ENCODE assay signal across 2 mouse cellular contexts in the genomic region with DNA sequence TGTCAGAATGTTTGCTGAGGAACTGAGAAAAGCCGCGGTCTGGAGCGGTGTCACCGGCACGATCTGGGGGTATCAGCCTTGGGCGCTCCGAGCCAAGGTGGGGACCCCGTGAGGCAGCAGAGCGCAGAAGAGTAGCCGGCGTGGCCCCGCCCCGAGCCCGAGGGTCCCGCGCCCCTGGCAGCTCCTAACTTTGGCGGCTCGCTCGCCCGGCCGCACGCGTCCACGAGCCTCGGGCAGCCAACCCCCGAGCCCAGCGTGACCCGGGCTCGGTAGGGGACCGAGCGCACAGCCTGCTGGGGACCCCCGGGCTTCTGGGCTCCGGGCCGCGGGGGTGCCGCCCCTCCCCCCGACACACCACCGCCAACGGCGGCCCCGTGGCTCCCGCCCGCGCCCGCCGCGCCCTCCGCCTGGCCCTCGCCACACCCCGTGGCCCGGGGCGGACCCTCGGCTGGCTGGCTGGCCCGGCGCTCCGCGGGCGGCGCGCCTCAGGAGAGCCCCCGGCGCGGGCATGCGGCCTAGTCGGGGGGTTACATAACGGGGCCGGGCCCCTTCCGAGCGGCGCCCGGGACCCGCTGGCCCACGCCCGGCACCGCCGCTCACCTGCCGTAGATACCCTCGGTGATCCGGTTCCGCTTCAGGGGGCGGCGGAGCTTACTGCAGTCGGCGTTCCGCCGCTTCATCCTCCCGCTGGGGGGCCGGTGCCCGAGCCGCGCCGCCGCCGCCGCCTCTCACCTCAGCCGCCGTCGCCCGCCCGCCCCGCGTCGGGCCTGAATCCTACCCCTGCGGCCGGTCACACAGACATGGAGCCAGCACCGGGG.
A peak's percentile ranks its signal among the peaks of the same experiment; 100 is the strongest.
TF ChIP-seq lines count a peak whose summit lies in the region.

No protein-coding gene starts in this region.

TF ChIP-seq in MEL, 35 proteins besides CTCF, POLR2A, EP300 and RAD21:
- TF ChIP-seq CHD1 (IDR thresholded peaks at IDR 0.05; ENCODE audit: low read depth, low read length) (no peak), UBTF (IDR thresholded peaks at IDR 0.05; ENCODE audit: borderline replicate concordance, insufficient read depth, low read depth, low read length) (peak; percentile 97)

TF ChIP-seq in myocyte, 11 proteins besides CTCF, POLR2A, EP300 and RAD21:
- TF ChIP-seq TCF12 (IDR thresholded peaks at IDR 0.05; ENCODE audit: insufficient read depth, poor library complexity, severe bottlenecking) (no peak), E2F4 (IDR thresholded peaks at IDR 0.05; ENCODE audit: insufficient read depth) (no peak), USF1 (IDR thresholded peaks at IDR 0.05; ENCODE audit: low read depth) (no peak), CEBPB (IDR thresholded peaks at IDR 0.05; ENCODE audit: insufficient read depth, poor library complexity, severe bottlenecking) (no peak), MYOD1 (IDR thresholded peaks at IDR 0.05; ENCODE audit: control insufficient read depth in 1 of 3, insufficient read length in 2 of 3, low read depth in 2 of 3) (no peak), REST (IDR thresholded peaks at IDR 0.05; ENCODE audit: insufficient read depth, insufficient read length) (no peak), SRF (IDR thresholded peaks at IDR 0.05; ENCODE audit: control insufficient read depth, insufficient read length, low read depth) (no peak), TCF3 (IDR thresholded peaks at IDR 0.05; ENCODE audit: insufficient read length, low read depth) (no peak), POLR2AphosphoS2 (IDR thresholded peaks at IDR 0.05; ENCODE audit: insufficient read length, low read depth) (no peak), MAX (IDR thresholded peaks at IDR 0.05; ENCODE audit: low read depth) (no peak), MYOG (IDR thresholded peaks at IDR 0.05; ENCODE audit: control insufficient read depth in 1 of 3, insufficient read depth in 1 of 3, insufficient read length in 2 of 3, low read depth in 2 of 3) (no peak)
